Mouse (Mus musculus) liver, adult (tissue): ENCODE results near the gene Olfr56.
A peak's percentile ranks its signal among the peaks of the same experiment; 100 is the strongest.

Experiments used
- GATA4 ChIP-seq: IDR thresholded peaks from 2 replicates; pipeline ENCODE4 v1.6.1; 2014; ENCODE audit warnings: mild to moderate bottlenecking, low read length; ENCODE audit not compliant: insufficient replicate concordance

Gene Olfr56

GRCm38 (mm10) chr11:49156821-49157814 lies 178.4 kb downstream of the Olfr56 start:
- no peak for TF ChIP-seq GATA4

- TF ChIP-seq GATA4, result no peak
Observed at GRCm38 (mm10) chr11:49168839-49169611, 190.3 kb downstream of the Olfr56 start.

GRCm38 (mm10) chr11:49170576-49170975 lies 191.9 kb downstream of the Olfr56 start:
- TF ChIP-seq GATA4, result no peak

GRCm38 (mm10) chr11:49175345-49175744 lies 196.7 kb downstream of the Olfr56 start:
- no peak for TF ChIP-seq GATA4

GRCm38 (mm10) chr11:49183172-49183571 lies 204.5 kb downstream of the Olfr56 start:
- peak; percentile 12; the same call in 1 of the 2 replicates for TF ChIP-seq GATA4
